Mouse (Mus musculus): ENCODE measurements around the gene Pitpnm2. TPM values are rescaled to one million over a fixed set of nuclear protein-coding genes. Genes with fewer than 3 reads are reported as not detected.

The Pitpnm2 gene
- polyA plus RNA-seq, 1 experiment: 8.8 TPM

DNA sequence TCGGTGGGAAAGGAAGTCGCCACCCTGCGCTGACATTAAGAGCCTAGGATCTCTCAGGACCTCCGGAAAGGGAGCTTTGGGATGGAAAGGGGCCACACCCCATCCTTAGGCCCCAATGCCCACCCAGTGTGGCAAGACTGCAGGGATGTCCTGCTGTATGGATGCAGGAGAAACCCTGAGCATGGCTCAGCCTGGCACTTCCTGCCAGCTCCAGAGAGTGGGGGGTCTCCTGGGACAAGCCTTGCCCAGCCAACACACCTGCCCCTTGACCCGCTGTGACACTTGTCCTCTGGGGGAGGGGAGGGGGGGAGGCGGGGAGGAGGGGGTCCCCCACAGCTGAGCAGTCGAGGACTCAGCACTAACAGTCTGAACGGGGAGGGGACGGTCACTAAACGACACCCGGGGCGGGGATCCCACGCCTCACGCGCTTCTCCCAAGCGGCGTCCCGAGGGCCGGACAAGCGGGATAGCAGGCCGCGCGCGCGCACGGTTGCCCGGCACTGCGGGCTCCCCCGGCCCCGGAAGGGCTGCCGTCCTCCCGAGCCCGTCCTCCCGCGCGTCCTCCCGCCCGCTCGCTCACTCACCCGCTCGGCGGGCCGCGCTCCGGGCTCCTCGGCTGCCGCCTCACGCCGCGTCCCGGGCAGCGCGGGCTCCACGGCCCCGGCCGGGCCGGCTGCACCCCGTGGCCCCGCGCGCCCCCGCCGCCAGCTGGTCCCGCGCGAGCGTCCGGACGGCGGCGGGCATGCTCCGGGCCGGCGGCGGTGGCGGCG lies 531 bp downstream of the Pitpnm2 start:
- 6% methylated on average over 68 of the region's 77 CpGs for WGBS
- no peak for DNase-seq (ENCODE audit: low read depth, low spot score)

GRCm38 (mm10) chr5:124247986-124248626 lies 1.5 kb downstream of the Pitpnm2 start:
- 69% methylated on average over 9 of the region's 9 CpGs for WGBS
- DNase-seq (ENCODE audit: low read depth, low spot score): no peak

GRCm38 (mm10) chr5:124247296-124247695 lies 2.3 kb downstream of the Pitpnm2 start:
- DNase-seq (ENCODE audit: low read depth, low spot score): no peak
- 84% methylated on average over 7 of the region's 7 CpGs for WGBS

DNA sequence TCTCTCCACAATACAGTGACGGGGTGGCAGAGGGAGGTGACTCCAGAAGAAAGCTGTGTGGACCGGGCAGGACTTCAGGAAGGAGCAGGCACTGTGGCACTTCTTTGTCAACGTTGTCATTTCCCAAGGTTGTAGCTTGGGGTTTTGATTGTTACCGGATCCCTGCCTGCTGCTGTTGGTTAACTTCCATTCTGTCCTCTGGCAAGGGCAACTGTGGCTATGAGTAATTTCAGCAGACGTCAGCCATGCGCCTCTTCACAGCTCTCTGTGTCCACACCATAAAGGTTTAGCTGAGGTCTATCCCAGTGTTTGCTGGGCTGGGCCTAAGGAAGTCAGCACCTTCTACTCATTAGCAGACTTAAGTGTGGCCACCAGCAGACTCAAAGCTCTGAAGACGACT lies 4.7 kb downstream of the Pitpnm2 start:
- 91% methylated on average over 7 of the region's 7 CpGs for WGBS
- no peak for DNase-seq (ENCODE audit: low read depth, low spot score)

- no peak for DNase-seq (ENCODE audit: low read depth, low spot score)
- 96% methylated on average over 8 of the region's 8 CpGs for WGBS
These were observed 5.1 kb downstream of the Pitpnm2 start for GRCm38 (mm10) chr5:124244449-124244848.

- WGBS: 89% methylated on average over 9 of the region's 9 CpGs
- DNase-seq (ENCODE audit: low read depth, low spot score): no peak
These were observed 6.2 kb downstream of the Pitpnm2 start for GRCm38 (mm10) chr5:124243236-124243901.

GRCm38 (mm10) chr5:124241686-124242444 lies 7.7 kb downstream of the Pitpnm2 start:
- DNase-seq (ENCODE audit: low read depth, low spot score): no peak
- 64% methylated on average over 10 of the region's 10 CpGs for whole genome bisulfite sequencing

DNA sequence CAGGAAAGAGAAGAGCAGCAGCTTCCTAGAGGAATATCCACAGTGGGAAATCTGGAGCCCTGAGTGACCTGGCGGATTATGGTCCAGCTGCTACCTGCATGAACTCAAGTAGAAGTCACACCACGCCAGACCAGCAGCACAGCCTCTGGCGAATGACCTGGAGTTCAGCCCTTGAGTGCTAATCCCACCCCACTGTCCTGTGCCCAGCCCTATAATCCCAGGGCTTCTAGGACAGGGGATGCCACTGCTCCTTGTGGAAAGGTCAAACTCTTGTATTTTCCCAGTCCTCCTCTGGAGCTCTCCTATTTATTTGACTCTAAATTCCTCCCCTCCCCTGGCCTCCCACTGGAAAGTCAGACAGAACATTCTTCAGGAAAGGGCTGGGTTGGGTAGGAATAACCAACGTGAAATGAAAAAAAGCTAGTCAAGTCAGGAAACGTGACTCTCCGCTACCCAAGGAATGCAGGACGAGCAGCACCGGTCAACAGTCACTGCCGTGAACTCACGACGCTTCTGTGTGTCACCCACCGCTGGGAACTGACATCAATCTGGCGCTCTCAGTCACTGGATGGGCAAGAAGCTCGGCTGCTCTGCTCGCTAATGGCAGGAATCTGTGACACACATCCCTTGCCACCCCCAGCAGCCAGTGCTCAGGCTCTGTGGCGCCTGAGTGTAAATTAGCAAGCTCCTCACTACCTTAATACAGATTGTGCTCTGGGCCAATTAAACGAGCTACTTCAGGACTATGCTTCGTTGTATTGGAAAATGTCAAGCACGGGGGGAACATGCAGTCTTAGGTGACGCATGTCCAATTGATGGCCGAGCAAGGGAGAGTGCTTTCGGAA lies 8.5 kb downstream of the Pitpnm2 start:
- WGBS: 67% methylated on average over 22 of the region's 22 CpGs
- DNase-seq (ENCODE audit: low read depth, low spot score): no peak

- 46% methylated on average over 4 of the region's 4 CpGs for WGBS
- no peak for DNase-seq (ENCODE audit: low read depth, low spot score)
These were observed 13.4 kb downstream of the Pitpnm2 start for GRCm38 (mm10) chr5:124236180-124236579.

- WGBS: 95% methylated on average over 6 of the region's 6 CpGs
These were observed 14.8 kb downstream of the Pitpnm2 start for GRCm38 (mm10) chr5:124234778-124235177.

DNA sequence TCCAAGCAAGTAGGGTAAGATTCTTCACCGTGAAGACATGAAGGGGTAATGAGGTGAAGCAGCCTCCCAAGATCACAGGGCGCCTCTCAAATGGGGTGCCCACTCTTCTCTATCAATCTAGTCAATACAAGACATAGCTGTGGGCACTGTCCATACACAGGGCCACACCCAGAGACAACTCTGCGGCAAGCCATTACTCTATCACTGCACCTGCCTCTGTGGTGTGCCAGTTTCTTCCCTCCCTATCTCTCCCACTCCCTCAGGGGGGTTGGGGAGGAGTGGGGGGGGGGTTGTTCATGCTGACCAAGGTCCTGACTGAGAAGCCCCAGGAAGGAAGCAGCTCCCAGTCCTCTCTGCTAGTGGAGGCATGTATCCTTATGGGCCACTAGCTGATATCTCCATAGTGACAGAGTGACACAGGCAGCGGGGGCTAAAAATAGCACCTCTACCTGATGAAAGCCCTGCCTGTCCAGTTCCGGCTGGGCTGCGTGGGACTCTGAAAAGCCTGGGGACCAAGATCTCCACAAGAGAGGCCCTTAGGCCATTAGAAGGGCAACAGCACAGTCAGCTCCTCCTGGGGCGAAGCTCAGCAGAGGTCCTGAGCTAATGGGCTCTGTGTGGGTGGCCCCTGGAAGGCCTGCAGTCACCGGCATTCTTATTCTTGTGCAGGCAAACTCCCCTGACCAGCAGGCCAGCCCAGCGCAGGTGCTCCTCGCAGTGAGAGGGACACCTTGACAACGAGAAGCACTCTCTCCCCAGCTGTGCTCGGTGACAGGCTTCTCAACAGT lies 15.5 kb downstream of the Pitpnm2 start:
- 73% methylated on average over 12 of the region's 12 CpGs for WGBS
- no peak for DNase-seq (ENCODE audit: low read depth, low spot score)

More at GRCm38 (mm10) chr5:124234778-124235177, 14.8 kb downstream of the Pitpnm2 start:
- DNase-seq (ENCODE audit: low read depth, low spot score): no peak

DNA sequence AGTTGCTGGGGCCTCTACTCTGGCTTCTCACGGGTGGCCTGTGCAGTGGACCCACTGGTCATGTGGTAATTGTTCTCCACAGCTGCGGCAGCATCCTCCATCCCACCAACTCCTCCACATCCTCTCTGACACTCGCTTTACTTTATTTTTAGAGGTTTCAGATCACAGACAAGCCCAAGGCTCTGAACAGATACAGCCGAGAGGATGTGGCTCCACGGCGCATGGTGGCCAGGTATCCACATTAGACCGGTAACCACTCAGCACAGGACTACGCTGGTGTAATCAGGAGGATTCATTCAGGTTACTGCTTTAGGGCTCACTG lies 16.5 kb downstream of the Pitpnm2 start:
- DNase-seq (ENCODE audit: low read depth, low spot score): no peak
- WGBS: 85% methylated on average over 8 of the region's 8 CpGs

GRCm38 (mm10) chr5:124232360-124233143 lies 17.0 kb downstream of the Pitpnm2 start:
- no peak for DNase-seq (ENCODE audit: low read depth, low spot score)
- 53% methylated on average over 18 of the region's 18 CpGs for WGBS

DNA sequence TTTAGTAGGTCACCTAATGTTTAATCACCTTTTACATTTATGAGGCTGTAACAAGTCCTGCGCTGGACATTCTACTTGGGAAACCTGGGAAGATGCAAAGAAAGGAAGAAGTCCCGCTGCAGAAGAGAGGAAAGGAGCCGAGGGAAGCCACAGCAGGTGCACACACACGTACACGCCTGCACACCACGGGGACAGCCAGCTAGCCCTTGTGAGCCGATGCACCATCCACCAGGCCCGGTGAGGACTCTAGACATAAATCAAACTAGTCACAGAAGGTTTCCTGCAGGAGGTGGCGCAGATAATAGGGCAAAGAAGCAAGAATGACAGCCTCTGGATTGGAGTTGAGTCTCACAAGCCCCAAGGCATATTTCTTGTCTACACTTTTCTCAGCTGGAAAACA lies 19.1 kb downstream of the Pitpnm2 start:
- WGBS: 72% methylated on average over 9 of the region's 9 CpGs
- no peak for DNase-seq (ENCODE audit: low read depth, low spot score)

GRCm38 (mm10) chr5:124227193-124227592 lies 22.4 kb downstream of the Pitpnm2 start:
- no peak for DNase-seq (ENCODE audit: low read depth, low spot score)
- 83% methylated on average over 6 of the region's 6 CpGs for WGBS

- WGBS: 65% methylated on average over 4 of the region's 4 CpGs
- DNase-seq (ENCODE audit: low read depth, low spot score): peak; percentile 16
These were observed 23.1 kb downstream of the Pitpnm2 start for GRCm38 (mm10) chr5:124226494-124226893.

- DNase-seq (ENCODE audit: low read depth, low spot score): no peak
These were observed 23.7 kb downstream of the Pitpnm2 start for GRCm38 (mm10) chr5:124225891-124226290.

More at GRCm38 (mm10) chr5:124225891-124226290, 23.7 kb downstream of the Pitpnm2 start:
- WGBS: 92% methylated on average over 7 of the region's 7 CpGs

All from large intestine, adult 2 months (tissue).